Mouse (Mus musculus): ENCODE data around the gene Npm1. TPM values are rescaled to one million over a fixed set of nuclear protein-coding genes. Genes with fewer than 3 reads are reported as not detected.
A peak's percentile ranks its signal among the peaks of the same experiment; 100 is the strongest.

Gene Npm1
- polyA plus RNA-seq, 1 experiment from 2014 or later: 377 TPM

DNA sequence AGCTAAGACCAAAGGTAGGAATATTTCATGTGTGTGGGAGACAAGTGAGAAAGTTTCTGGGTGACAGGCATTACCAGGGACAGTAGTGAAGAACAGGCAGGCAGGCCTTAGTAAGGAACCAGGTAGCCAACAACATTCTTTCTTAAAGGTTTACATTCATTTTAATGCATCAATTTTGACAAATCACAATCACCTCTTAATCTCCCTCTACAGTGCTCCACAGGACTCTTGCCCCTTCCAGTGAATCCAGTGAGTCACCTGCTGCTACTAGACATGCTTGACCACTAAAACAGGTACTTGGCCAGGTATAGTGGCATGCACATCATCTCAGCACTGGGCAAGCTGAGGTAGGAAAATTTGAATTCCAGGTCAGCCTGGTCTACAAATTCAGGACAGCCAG lies 12.6 kb downstream of the Npm1 start:
- H3K27ac ChIP-seq (replicated peaks): no peak overlapping the region
- H3K4me3 ChIP-seq: no peak overlapping the region
- no peak overlapping the region for H3K9ac ChIP-seq
- H3K9me3 ChIP-seq: no peaks in the 10 kb centered on the region
- no peak for ATAC-seq (ENCODE audit: low FRiP score, low read depth)
- no peak overlapping the region for H3K4me2 ChIP-seq
- H3K36me3 ChIP-seq: peaks cover 56% of the 10 kb centered on the region
- H3K27me3 ChIP-seq: no peaks in the 10 kb centered on the region
- peaks cover 23% of the 10 kb centered on the region for H3K4me1 ChIP-seq (replicated peaks)

DNA sequence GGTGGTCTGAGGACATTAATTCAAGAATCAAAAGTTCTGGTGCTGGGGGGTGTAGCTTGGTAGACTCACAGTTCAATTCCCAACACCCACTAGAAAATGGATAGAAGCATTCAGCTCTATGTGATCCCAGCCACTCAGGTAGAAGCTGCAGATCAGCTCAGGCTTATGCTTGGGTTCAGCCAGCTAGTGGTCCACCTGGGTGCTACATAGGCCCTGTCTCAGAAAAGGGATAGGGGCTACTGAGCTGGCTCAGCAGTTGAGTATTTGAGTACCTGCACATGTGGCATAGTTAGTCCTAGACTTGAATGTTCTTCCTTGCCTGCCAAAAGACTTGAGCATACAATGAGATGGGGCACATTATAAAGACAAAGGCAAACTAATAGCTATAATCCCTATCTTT lies 13.6 kb downstream of the Npm1 start:
- Histone ChIP-seq H3K36me3 (peaks cover 50% of the 10 kb centered on the region), H3K9ac (no peak overlapping the region)

DNA sequence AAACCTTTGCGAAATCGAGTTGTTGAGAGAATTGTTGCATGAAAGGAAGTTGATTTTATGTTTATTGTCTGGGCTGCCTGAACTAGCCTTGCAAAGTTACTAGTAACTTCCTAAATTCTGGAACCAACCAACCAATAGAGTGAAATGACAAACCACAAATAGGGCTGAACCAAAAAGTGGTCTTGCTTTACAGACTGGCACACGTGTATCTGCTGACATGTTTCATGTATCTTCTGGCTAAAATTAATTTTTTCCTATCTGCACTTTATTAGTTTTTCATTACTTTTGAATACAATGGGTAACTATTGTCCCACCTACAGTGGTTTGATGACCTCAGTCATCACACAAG lies 13.9 kb downstream of the Npm1 start:
- no peak for ATAC-seq (ENCODE audit: low FRiP score, low read depth)
- no peak overlapping the region for H3K9ac ChIP-seq
- WGBS: 23% methylated on average over 3 of the region's 3 CpGs
- no peaks in the 10 kb centered on the region for H3K9me3 ChIP-seq
- no peaks in the 10 kb centered on the region for H3K27me3 ChIP-seq
- no peak overlapping the region for H3K4me3 ChIP-seq
- H3K27ac ChIP-seq (replicated peaks): no peak overlapping the region
- H3K4me2 ChIP-seq: no peak overlapping the region
- H3K36me3 ChIP-seq: peaks cover 46% of the 10 kb centered on the region
- peaks cover 30% of the 10 kb centered on the region for H3K4me1 ChIP-seq (replicated peaks)

More for the DNA sequence above, 13.6 kb downstream of the Npm1 start:
- H3K4me1 ChIP-seq (replicated peaks): peaks cover 28% of the 10 kb centered on the region
- H3K4me2 ChIP-seq: no peak overlapping the region
- H3K27ac ChIP-seq (replicated peaks): no peak overlapping the region
- no peaks in the 10 kb centered on the region for H3K27me3 ChIP-seq
- no peak overlapping the region for H3K4me3 ChIP-seq
- ATAC-seq (ENCODE audit: low FRiP score, low read depth): no peak
- no peaks in the 10 kb centered on the region for H3K9me3 ChIP-seq

DNA sequence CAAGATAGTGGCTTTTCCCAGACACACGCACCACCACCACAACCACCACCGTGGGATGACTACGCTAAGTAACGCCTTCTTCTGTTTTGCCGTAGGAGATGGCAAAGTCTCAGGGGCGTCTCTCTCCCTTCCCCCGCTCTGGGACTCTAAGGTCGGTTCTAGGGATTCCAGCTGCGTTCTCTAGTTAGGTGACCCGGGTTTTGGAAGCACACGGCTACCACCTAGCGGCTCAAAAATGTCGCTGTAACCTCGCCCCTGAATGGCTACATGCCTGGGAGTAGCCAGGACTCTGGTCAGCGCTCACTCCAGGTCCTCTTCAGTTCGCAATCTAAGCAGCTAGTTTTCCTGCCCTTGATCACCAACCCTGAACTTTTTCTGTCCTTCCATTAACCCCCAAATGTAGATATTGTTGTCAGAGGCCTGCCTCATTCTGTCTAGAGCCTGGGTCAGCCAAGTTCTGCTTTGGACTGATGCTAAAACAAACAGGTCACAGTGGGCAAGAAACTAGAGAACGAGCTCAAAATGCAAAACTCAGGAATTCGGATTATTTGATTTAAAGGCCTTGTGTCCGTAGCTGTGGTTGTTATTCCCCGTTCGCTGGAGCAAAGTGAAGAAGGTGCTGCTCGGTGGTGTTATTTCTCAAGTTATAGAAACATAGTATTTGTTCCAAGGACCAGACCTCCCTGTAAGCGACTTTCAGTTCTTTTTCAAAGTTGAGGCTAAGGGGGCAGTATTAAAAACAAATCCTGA lies 14.5 kb downstream of the Npm1 start:
- Histone ChIP-seq H3K27me3 (no peaks in the 10 kb centered on the region), H3K27ac (replicated peaks) (peak overlapping the region; percentile 82), H3K9me3 (no peaks in the 10 kb centered on the region), H3K4me3 (peak overlapping the region; percentile 69), H3K9ac (peak overlapping the region; percentile 70; the same call in 1 of the 2 replicates), H3K4me2 (peak overlapping the region; percentile 92), H3K36me3 (peaks cover 42% of the 10 kb centered on the region), H3K4me1 (replicated peaks) (peaks cover 35% of the 10 kb centered on the region)
- WGBS: 7% methylated on average over 23 of the region's 23 CpGs
- peak; percentile 75 for ATAC-seq (ENCODE audit: low FRiP score, low read depth)

DNA sequence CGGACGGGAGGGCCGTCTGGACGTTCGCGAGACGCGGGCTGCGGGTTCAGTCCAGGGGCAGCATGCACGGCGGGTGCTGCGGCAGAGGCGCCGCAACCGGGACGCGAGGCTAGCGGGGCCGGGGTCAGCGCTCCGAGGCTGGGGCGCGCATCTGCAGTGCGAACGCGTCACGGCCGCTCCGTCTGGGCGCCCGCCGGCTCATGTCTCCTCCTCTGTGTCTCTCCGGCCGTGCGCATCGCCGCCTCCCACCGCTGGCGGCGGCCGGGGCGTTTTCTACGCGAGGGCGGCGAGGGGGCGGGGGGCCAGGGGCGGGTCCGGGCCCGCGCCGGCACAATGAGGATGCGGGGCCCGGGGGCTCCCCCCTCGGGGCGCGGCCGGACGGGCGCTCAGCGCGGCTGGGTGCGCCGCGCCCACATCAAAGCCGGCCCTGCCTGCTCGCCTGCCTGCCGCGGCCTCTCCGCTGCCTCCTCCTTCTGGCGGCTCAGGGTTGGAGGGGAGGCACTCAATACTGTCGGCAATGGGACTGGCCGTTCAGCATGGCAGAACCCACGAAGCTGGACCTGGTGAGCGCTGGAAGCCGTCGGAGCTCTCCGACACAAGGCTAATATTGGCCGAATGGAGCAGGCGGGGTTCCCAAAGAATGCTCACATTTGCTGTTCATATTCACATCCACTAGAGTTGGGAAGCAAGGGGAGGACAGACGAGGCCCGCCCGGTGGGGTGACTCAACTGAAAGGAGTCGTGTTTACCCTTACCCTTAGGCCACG lies 15.3 kb downstream of the Npm1 start:
- Histone ChIP-seq H3K27me3 (no peaks in the 10 kb centered on the region), H3K4me1 (replicated peaks) (peaks cover 35% of the 10 kb centered on the region), H3K4me3 (peak overlapping the region; percentile 69), H3K9me3 (no peaks in the 10 kb centered on the region), H3K27ac (replicated peaks) (peak overlapping the region; percentile 82), H3K9ac (peak overlapping the region; percentile 70), H3K4me2 (peak overlapping the region; percentile 92), H3K36me3 (peaks cover 35% of the 10 kb centered on the region)
- under 1% methylated on average over 77 of the region's 85 CpGs for WGBS
- ATAC-seq (ENCODE audit: low FRiP score, low read depth): peak; percentile 60

DNA sequence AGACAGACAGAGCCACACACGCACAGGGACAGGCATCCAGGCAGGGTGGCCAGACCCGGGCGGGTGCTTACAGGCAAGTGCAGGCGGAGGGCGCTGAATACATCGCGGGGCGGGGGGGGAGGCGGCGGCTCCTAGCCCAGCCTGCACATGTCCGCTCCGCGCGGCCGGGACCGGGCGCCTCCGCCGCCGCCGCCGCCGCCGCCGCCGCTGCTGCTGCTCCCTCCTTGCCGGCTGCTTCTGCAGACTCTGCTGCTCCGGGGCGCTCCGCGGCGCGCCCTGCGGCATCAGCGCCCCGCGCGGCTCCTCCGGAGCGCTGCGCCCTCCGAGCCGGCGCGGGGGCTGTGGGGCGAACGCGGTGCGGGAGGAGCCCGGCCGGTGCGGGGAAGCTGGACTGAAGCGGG lies 15.8 kb downstream of the Npm1 start, which contains the start of gene Fgf18:
Gene Fgf18 (minus strand): TSS at position 230 of the 401 bp plus-strand sequence.
- peak; percentile 49 for ATAC-seq (ENCODE audit: low FRiP score, low read depth)
- peak within 1 kb of the TSS; percentile 82 for H3K27ac ChIP-seq (replicated peaks)
- no peaks in the 10 kb centered on the region for H3K9me3 ChIP-seq
- peak within 1 kb of the TSS; percentile 69 for H3K4me3 ChIP-seq
- under 1% methylated on average over 28 of the region's 53 CpGs for WGBS
- peak within 1 kb of the TSS; percentile 70 for H3K9ac ChIP-seq
- peaks cover 35% of the 10 kb centered on the region for H3K4me1 ChIP-seq (replicated peaks)
- peak within 1 kb of the TSS; percentile 92 for H3K4me2 ChIP-seq
- no peaks in the 10 kb centered on the region for H3K27me3 ChIP-seq
- H3K36me3 ChIP-seq: peaks cover 30% of the 10 kb centered on the region

DNA sequence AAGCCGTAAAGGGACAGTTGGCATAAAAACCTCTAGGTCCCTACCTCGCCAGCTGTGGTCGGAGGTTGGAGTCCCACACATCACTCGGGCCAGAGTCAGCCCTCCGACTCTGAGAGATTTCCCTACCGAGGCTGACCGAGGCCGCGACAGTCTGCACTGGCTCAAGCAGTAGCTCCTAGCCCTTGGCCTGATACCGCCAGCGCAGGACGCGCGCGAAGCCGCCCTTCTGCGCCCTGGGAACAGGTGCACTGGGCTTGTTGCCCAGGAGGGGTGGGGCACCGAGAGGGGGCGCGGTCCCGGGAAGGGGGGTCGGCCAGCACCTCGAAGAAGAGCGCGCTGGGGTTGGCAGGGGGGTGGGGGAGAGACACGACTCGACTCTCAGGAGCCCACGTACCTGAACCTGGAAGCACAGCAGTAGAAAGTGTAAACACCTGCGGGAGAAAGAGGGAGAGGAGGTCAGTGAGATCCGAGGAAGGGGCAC lies 16.3 kb downstream of the Npm1 start:
- peak overlapping the region; percentile 82 for H3K27ac ChIP-seq (replicated peaks)
- no peaks in the 10 kb centered on the region for H3K9me3 ChIP-seq
- WGBS: under 1% methylated on average over 26 of the region's 30 CpGs
- H3K9ac ChIP-seq: peak overlapping the region; percentile 70
- peaks cover 25% of the 10 kb centered on the region for H3K36me3 ChIP-seq
- H3K4me2 ChIP-seq: peak overlapping the region; percentile 92
- H3K27me3 ChIP-seq: no peaks in the 10 kb centered on the region
- H3K4me3 ChIP-seq: peak overlapping the region; percentile 69
- ATAC-seq (ENCODE audit: low FRiP score, low read depth): peak; percentile 35
- peaks cover 35% of the 10 kb centered on the region for H3K4me1 ChIP-seq (replicated peaks)

DNA sequence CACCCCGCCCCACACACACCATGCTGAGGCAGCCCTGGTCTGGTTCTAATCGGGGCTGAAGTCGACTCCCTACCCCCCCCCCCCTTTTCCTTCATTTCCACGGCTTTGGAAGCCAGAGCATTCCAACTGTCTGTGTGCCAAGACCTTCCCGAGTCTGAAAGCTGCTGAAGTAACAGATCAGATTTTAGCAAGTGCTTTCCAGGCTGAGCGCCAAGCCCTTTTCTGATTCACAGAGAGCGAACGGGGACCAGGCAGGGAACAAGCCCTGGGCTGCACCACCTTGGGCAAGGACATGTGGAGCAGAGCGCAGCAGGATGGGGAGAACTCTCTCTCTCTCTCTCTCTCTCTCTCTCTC lies 16.9 kb downstream of the Npm1 start:
- peaks cover 35% of the 10 kb centered on the region for H3K4me1 ChIP-seq (replicated peaks)
- 0 out of 2 replicates have a peak overlapping the region, but pooled peaks have one; percentile 26 for H3K27ac ChIP-seq (replicated peaks)
- no peaks in the 10 kb centered on the region for H3K27me3 ChIP-seq
- H3K4me3 ChIP-seq: peak overlapping the region; percentile 69
- H3K4me2 ChIP-seq: peak overlapping the region; percentile 92
- H3K9me3 ChIP-seq: no peaks in the 10 kb centered on the region
- peaks cover 19% of the 10 kb centered on the region for H3K36me3 ChIP-seq
- H3K9ac ChIP-seq: no peak overlapping the region
- WGBS: 4% methylated on average over 9 of the region's 9 CpGs
- peak; percentile 36; the same call in 1 of the 2 replicates for ATAC-seq (ENCODE audit: low FRiP score, low read depth)

DNA sequence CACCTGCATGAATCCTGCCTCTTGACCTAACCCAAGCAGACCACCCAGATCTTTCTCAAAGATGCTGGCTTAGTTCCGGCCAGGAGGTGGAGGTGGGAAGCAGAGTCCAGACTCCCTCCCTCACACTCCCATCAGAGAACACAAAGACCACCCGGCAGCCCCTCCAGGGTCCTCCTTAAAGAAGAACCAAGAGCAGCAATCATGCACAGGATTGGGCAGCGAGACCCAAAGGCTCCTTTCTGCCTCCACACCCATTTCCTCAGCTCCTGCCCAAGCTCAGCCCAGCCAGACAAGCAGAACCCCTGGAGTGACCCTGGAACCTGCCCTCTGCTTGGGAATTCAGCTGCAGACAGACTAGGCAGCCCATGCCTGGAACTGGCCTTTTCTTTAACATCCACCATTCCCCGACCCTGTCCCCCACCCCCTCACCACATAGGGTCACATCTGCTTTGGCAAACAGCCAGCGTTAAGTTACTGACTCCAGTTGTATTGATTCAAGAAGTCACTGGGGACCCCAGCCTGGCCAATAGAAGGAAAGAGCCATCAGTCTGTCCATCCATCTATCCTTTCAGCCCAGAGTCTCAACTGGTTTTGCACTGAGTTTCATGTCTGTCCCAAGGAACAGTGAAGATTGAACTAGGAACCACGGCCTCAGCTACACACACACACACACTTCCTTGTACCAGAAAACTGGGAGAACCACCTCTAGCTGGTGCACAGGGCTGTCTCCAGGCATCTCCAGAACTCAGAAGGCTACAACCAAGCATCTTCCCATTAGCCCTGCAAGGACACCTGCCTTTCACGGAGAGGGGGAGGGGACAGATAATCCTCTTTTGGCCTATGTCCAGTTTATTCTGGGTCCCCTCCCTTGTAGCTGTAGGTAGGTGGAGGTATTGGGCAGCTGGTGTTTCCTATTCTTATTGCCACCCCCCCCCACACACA lies 17.5 kb downstream of the Npm1 start:
- WGBS: 19% methylated on average over 7 of the region's 7 CpGs
- no peak for ATAC-seq (ENCODE audit: low FRiP score, low read depth)

DNA sequence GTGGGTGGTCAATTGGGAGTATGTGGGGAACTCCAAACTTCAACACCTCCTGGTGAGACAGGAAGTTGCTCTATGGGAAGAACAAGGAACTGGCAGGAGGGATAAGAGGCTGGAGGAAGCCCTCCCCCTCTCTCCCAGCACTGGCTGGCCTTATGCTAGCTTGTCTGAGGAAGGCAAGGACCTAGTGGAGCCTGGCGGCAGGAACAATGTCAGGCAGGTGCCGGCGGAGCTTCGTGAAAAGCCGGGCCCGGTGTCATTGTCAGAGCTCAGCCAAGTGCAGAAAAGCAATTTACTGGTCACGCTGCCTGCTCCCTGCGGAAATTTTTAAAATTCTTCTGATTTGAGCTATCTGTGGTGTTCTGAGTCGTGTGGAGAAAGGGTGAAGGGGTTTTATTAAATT lies 19.1 kb downstream of the Npm1 start:
- Histone ChIP-seq H3K27me3 (no peaks in the 10 kb centered on the region), H3K36me3 (no peaks in the 10 kb centered on the region), H3K4me2 (no peak overlapping the region), H3K9me3 (no peaks in the 10 kb centered on the region), H3K27ac (replicated peaks) (no peak overlapping the region), H3K4me3 (no peak overlapping the region), H3K9ac (no peak overlapping the region), H3K4me1 (replicated peaks) (peaks cover 35% of the 10 kb centered on the region)
- WGBS: 17% methylated on average over 9 of the region's 9 CpGs
- ATAC-seq (ENCODE audit: low FRiP score, low read depth): no peak

More for the DNA sequence above, 17.5 kb downstream of the Npm1 start:
- peaks cover 14% of the 10 kb centered on the region for H3K36me3 ChIP-seq
- no peaks in the 10 kb centered on the region for H3K9me3 ChIP-seq
- peaks cover 35% of the 10 kb centered on the region for H3K4me1 ChIP-seq (replicated peaks)
- H3K9ac ChIP-seq: no peak overlapping the region
- no peaks in the 10 kb centered on the region for H3K27me3 ChIP-seq
- H3K27ac ChIP-seq (replicated peaks): 0 out of 2 replicates have a peak overlapping the region, but pooled peaks have one; percentile 26
- peak overlapping the region; percentile 69 for H3K4me3 ChIP-seq
- peak overlapping the region; percentile 92 for H3K4me2 ChIP-seq

DNA sequence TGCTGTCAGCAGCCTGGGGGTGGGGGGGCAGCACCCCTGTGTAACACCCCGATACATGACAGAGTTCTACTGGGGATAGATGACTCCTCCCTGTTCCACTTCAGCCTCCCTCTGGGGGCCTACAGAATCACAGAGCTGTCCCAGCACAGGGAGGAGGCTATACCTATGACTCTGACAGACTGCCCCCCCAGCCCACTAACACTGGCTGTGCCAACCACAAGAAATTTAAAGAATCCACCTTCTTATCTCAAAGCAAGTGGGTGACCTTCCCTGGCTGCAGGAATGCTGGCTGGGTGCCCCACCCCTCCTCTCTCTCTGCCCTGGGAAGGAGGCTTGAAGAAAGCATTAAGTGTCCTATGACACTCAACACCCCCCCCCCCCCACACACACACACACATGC lies 20.2 kb downstream of the Npm1 start:
- Histone ChIP-seq H3K4me3 (no peak overlapping the region), H3K4me1 (replicated peaks) (peaks cover 31% of the 10 kb centered on the region), H3K4me2 (no peak overlapping the region), H3K27me3 (no peaks in the 10 kb centered on the region), H3K9me3 (no peaks in the 10 kb centered on the region), H3K27ac (replicated peaks) (no peak overlapping the region), H3K9ac (no peak overlapping the region), H3K36me3 (no peaks in the 10 kb centered on the region)
- WGBS: 95% methylated on average over 1 of the region's 1 CpGs
- no peak for ATAC-seq (ENCODE audit: low FRiP score, low read depth)
